Mouse (Mus musculus) liver, embryonic 18 days (tissue): ENCODE data around the gene Pqlc2. TPM values are rescaled to one million over a fixed set of nuclear protein-coding genes. Genes with fewer than 3 reads are reported as not detected.

Source experiments
- polyA plus RNA-seq: library from polyadenylated mRNA; depleted of rRNA; stranded (reverse); fragments of >200 nt; gene quantifications from 2 replicates; pipeline ENCODE4 v1.2.3, GENCODE M21; 2012; rRNA removed

Pqlc2 gene
- 16.9 and 17.1 TPM in 2 replicates for polyA plus RNA-seq

GRCm38 (mm10) chr4:139310171-139310898 lies at the start of gene Pqlc2, which contains the start of gene Akr7a5:
Gene Pqlc2 (minus strand): TSS chr4:139310708.
Gene Akr7a5 (plus strand): TSS chr4:139310744.

GRCm38 (mm10) chr4:139351931-139352711 lies 41.6 kb upstream of the Pqlc2 start, which contains the start of the genes Mrto4, Emc1 and Ubr4:
Gene Mrto4 (minus strand): TSS chr4:139352576.
Gene Emc1 (plus strand): TSS chr4:139352587.
Gene Ubr4 (plus strand): TSS chr4:139352609.

Other genes with a start within 250 kb of the Pqlc2 start
- not detected in 2 replicates for gene Htr6, start 235.1 kb downstream of the Pqlc2 start, polyA plus RNA-seq
- 2.4 and 2.5 TPM in 2 replicates for gene Nbl1, start 217.7 kb downstream of the Pqlc2 start, polyA plus RNA-seq
- gene Minos1, start 179.6 kb downstream of the Pqlc2 start, polyA plus RNA-seq, result 79.1 and 89.4 TPM in 2 replicates
- 73.6 and 74.6 TPM in 2 replicates for gene Capzb, start 117.8 kb downstream of the Pqlc2 start, polyA plus RNA-seq
- 17.2 and 18.4 TPM in 2 replicates for gene Akr7a5, start within 50 bp of the Pqlc2 start, polyA plus RNA-seq
- 29.6 and 30.1 TPM in 2 replicates for gene Mrto4, start 41.9 kb upstream of the Pqlc2 start, polyA plus RNA-seq
- gene Emc1, start 41.9 kb upstream of the Pqlc2 start, polyA plus RNA-seq, result 6.4 and 6.9 TPM in 2 replicates
- 36.7 and 54.6 TPM in 2 replicates for gene Ubr4, start 41.9 kb upstream of the Pqlc2 start, polyA plus RNA-seq
- 2.0 and 2.2 TPM in 2 replicates for gene Iffo2, start 219.8 kb upstream of the Pqlc2 start, polyA plus RNA-seq